In genomic region chr10:59077909-59078308, GRCm38 (mm10) we compare ENCODE assay signal across 10 mouse cellular contexts.
DNase-seq lines count a peak whose midpoint lies in the region; ATAC-seq and TF ChIP-seq lines count a peak whose summit lies in the region.
"Had no signal": no experiment of that assay in that cellular context is flagged by ENCODE, and none has a peak within 500 bp of the region (broad histone marks: within the 10 kb centered on the region; RNA-seq: fewer than 3 reads in every experiment).

No protein-coding gene starts in this region.

- no peak for ATAC-seq in intestine, postnatal 0 days
- no peak for ATAC-seq in kidney, embryonic 14.5 days (ENCODE audit: low FRiP score, low TSS enrichment)

- no peak overlapping the region for H3K9ac ChIP-seq in intestine, postnatal 0 days (ENCODE audit: low read depth, low read length)
- H3K9ac ChIP-seq in kidney, embryonic 14.5 days (ENCODE audit: low read depth, low read length): no peak overlapping the region
- H3K9ac ChIP-seq: lung, embryonic 14.5 days had no signal

- H3K27ac ChIP-seq in intestine, postnatal 0 days (ENCODE audit: low read depth, low read length): no peak overlapping the region
- no peak overlapping the region for H3K27ac ChIP-seq in kidney, embryonic 14.5 days (ENCODE audit: low read depth, low read length)

- no peaks in the 10 kb centered on the region for H3K4me1 ChIP-seq in intestine, postnatal 0 days (replicated peaks; ENCODE audit: control insufficient read depth, insufficient read depth, low read length)
- no peaks in the 10 kb centered on the region for H3K4me1 ChIP-seq in kidney, embryonic 14.5 days (ENCODE audit: control insufficient read depth, insufficient read depth, low read length)

- H3K9me3 ChIP-seq in intestine, postnatal 0 days (ENCODE audit: control insufficient read depth): no peaks in the 10 kb centered on the region
- H3K9me3 ChIP-seq in kidney, embryonic 14.5 days (ENCODE audit: control insufficient read depth, low read length): no peaks in the 10 kb centered on the region

- TF ChIP-seq CTCF in intestine, postnatal 0 days (IDR thresholded peaks at IDR 0.05; ENCODE audit: low read depth): no peak

- no peaks in the 10 kb centered on the region for H3K36me3 ChIP-seq in intestine, postnatal 0 days (ENCODE audit: control insufficient read depth, insufficient read depth)
- no peaks in the 10 kb centered on the region for H3K36me3 ChIP-seq in kidney, embryonic 14.5 days (ENCODE audit: control insufficient read depth, insufficient read depth, low read length)

- no peak overlapping the region for H3K4me3 ChIP-seq in intestine, postnatal 0 days (ENCODE audit: low read depth, low read length)
- no peak overlapping the region for H3K4me3 ChIP-seq in kidney, embryonic 14.5 days (ENCODE audit: low read length)

- no peak overlapping the region for H3K4me2 ChIP-seq in intestine, postnatal 0 days (replicated peaks; ENCODE audit: low read depth)
- no peak overlapping the region for H3K4me2 ChIP-seq in kidney, embryonic 14.5 days (replicated peaks; ENCODE audit: low read depth, low read length)
- H3K4me2 ChIP-seq: lung, embryonic 14.5 days had no signal

- no peaks in the 10 kb centered on the region for H3K27me3 ChIP-seq in intestine, postnatal 0 days (replicated peaks; ENCODE audit: control insufficient read depth, insufficient read depth, low read length)
- no peaks in the 10 kb centered on the region for H3K27me3 ChIP-seq in kidney, embryonic 14.5 days (ENCODE audit: control insufficient read depth, insufficient read depth, low read length)

- 81% methylated on average over 10 of the region's 10 CpGs for WGBS in intestine, postnatal 0 days
- WGBS in kidney, embryonic 14.5 days: 51% methylated on average over 10 of the region's 10 CpGs

- DNase-seq in left cerebral cortex, adult 18-20 months (ENCODE audit: low spot score in 2 of 2): peak; percentile 39 to 56
- DNase-seq in left cerebral cortex, postnatal 10 days (ENCODE audit: extremely low spot score in 1 of 2, low spot score in 2 of 2): no peak
- DNase-seq in brain, adult 2 months (ENCODE audit: low read depth, low spot score): peak; percentile 76
- DNase-seq in gastrocnemius, postnatal 25 days: peak; percentile 51
- DNase-seq in lung, postnatal 14 days: peak; percentile 10
- no peak for DNase-seq in urinary bladder, adult 2 months (ENCODE audit: low spot score)
- DNase-seq: cerebellum, adult 11 months; lung, embryonic 14.5 days had no signal

- intact Hi-C loops in left cerebral cortex, postnatal 10 days (cut with DNase I): no loop called here

Comparison
In these comparisons a context has a peak if more than half of its experiments do, and no peak if none do; other contexts are left out.
1. DNase-seq: peak in left cerebral cortex, adult 18-20 months (2 of 2), brain, adult 2 months (single experiment), gastrocnemius, postnatal 25 days (single experiment) and lung, postnatal 14 days (single experiment); none in left cerebral cortex, postnatal 10 days (0 of 2) and urinary bladder, adult 2 months (single experiment).